Mouse (Mus musculus): Measurements from ENCODE around the gene Iqcc.

Iqcc gene

GRCm38 (mm10) chr4:129618786-129619691 is at the start of gene Iqcc:
TSS of gene Iqcc (minus strand) at chr4:129619099.
- CTCF ChIA-PET = interaction anchor here (0.7 kb wide), 1 partner anchor 77 kb away, joined by 4 read pairs; no protein-coding TSS in a partner anchor

- CTCF ChIA-PET = no interaction called here
Measured at GRCm38 (mm10) chr4:129662255-129662813, 43.4 kb upstream of the Iqcc start.

DNA sequence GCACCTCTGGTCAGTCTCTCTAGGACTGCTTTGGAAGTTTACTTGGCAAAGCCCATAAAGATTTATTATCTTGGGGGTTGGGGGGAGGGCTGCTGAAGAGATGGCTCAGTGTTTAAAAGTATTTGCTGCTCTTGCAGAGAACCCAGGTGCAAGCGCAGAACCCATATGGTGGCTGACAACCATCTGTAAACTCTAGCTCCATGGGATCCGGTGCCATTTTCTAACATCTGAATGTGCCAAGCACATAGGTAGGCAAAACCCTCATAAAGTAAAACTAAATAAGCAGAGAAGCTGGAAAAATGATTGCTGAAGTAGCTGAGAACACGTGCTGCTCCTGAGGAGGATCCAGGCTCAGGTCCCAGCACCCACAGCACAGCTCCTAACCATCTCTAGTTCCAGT is 42.7 kb upstream of the Iqcc start:
- CTCF ChIA-PET = no interaction called here

DNA sequence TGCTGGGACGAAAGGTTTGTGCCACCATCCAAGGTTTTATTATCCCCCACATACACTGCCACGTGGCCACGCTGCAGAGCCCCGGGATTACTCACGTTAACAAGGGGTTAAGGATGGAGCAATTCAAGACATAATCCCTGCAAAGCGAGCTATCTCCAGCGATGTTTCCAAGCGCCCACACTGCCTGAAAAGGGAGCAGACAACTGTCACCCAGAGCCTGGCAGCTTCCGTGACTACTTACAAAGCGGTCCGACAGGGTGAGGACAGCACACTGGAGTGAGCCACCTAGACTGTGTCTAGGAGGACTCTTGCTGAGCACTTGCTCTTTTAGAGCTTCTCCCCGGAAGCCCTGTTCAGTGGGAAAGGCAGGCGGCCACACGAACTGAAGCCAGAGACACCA is 35.9 kb upstream of the Iqcc start:
- CTCF ChIA-PET = interaction anchor here (0.5 kb wide), 1 partner anchor 391 kb away, joined by 6 read pairs; no protein-coding TSS in a partner anchor

DNA sequence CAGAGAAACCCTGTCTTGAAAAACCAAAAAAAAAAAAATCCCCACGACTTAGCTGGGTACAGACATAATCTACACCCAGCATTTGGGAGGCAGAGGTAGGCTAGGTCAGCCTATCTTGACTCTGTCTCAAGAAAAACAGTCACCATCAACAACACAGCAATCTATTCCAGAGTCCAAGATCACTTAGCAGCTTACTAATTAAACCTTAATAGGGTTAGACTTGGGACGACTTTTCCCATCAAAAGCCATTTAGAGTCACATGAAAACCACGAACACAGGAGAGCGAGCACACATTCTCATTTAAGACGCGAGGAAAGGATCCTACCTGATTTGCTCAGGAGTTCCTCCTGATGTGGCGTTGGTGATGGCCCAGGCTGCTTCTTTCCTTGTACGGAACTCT is 31.5 kb upstream of the Iqcc start:
- CTCF ChIA-PET = interaction anchor here (0.7 kb wide), 1 partner anchor 648 kb away, joined by 3 read pairs; no protein-coding TSS in a partner anchor

GRCm38 (mm10) chr4:129648656-129649055 is 29.8 kb upstream of the Iqcc start:
- CTCF ChIA-PET = no interaction called here

DNA sequence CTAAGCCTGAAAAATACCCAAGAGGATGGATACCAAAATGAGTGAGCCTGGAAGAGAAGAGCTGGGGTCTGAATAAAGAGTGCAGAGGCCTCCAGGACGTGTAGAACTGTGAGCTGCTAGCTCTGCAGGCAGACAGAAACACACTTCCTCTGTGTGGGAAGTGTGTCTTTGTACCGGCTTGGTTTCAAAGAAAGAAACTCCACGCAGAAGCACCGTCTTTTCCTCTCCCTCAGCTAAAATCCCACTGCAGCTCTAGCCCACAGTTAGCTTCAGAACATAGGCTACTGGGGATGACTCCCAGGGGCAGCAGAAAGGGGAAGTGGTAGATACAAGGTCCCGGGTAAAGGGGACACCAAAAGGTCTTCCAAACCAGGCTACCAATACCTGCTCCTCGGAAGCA is 26.3 kb upstream of the Iqcc start:
- CTCF ChIA-PET = interaction anchor here (0.7 kb wide), 1 partner anchor 63 kb away, joined by 3 read pairs; no protein-coding TSS in a partner anchor

- CTCF ChIA-PET = interaction anchor here (0.7 kb wide), 1 partner anchor 32 kb away, joined by 6 read pairs; no protein-coding TSS in a partner anchor
Measured at GRCm38 (mm10) chr4:129641756-129642155, 22.9 kb upstream of the Iqcc start.

DNA sequence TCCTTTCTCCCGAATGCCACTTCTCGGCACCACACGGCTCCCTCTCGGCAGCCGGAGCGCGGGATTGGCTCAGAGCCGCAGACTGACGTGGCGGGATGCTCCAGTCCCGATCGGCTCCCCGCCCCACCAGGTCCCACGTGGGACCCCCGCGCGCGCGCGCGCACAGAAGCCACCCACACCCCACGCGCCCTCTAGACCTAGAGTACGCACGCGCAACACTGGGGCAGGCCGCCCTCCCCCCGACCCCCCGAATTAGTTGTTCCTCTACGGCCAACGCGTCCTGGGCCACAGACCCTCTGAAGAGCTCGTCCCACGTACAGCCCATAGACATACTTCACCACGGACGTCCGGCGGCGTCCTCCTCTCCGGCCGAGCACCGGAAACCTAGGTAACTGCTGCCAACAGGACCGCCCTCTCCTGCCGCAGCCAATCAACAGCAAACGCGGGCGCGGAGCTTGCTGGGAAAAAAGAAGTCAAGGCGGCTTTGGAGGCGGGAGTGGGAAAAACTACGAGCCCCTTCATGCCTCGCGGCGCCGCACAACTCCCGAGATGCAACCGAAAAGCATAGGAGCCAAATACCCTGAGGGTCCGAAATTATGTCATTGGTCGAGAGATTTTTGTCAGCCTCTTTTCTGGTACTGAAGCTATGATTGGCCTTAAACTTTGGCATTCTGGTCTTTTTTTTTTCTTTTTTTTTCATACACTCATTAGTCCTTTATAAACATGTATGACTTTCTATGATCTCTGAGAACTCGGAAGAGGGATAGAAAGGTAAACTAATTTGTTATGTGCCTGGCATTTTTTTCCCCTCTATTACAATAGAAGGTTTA is 22.0 kb upstream of the Iqcc start, which contains the start of gene Txlna:
Txlna (minus strand) TSS at position 428 of the 830 bp plus-strand sequence.
- CTCF ChIA-PET = interaction anchor here (0.6 to 1.1 kb wide), 5 partner anchors 17 to 314 kb away, joined by 3 to 14 read pairs (median 3); partner anchors contain the start of gene Ccdc28b

- CTCF ChIA-PET = interaction anchor here (0.9 to 1.1 kb wide), 2 partner anchors 16 to 18 kb away, joined by 3 to 14 read pairs; partner anchors contain the start of gene Ccdc28b
Measured at GRCm38 (mm10) chr4:129640101-129640637, 21.3 kb upstream of the Iqcc start.

GRCm38 (mm10) chr4:129639221-129639620 is 20.3 kb upstream of the Iqcc start:
- CTCF ChIA-PET = no interaction called here

GRCm38 (mm10) chr4:129633852-129634251 is 15.0 kb upstream of the Iqcc start:
- CTCF ChIA-PET = no interaction called here

- CTCF ChIA-PET = no interaction called here
Measured at GRCm38 (mm10) chr4:129631867-129632266, 13.0 kb upstream of the Iqcc start.

DNA sequence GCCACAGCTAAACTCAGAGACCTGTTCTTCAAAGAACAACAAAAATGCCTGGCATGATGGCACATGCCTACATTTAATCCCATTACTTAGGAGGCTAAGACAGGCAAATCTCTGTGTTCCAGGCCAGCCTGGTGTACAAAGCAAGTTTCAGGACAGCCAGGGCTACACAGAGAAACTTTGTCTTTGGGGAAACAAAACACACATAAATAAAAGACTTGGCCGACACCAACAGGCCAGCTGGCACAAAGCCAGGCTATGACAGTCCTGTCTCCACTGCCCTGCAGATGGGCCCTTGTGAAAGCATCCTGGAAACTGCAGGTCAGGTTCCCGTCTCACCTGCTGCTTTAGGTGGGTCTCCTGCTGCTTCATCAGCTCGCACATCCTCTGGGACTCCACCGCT is 12.0 kb upstream of the Iqcc start:
- CTCF ChIA-PET = no interaction called here

- CTCF ChIA-PET = interaction anchor here (1.6 kb wide), 1 partner anchor 165 kb away, joined by 5 read pairs; the partner anchor contains the start of gene Bsdc1
Measured at GRCm38 (mm10) chr4:129626035-129626434, 7.1 kb upstream of the Iqcc start.

DNA sequence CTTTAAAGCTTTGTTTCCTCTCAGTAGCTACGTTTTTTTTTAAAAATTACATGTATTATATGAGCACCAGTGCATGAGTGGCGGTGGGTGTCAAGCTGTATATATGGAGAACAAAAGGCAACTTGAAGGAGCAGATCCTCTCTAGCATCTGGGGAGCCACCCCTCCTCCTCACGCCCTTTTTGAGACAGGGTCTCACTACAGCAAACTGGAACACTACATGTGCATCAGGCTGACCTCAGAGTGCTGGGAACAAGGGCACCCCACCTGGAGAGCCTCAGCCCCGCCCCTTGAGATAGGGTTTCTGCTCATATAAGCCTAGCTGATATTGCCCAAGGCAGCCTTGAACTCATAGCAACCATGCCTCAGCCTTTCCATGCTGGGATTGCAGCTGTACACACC is 6.6 kb upstream of the Iqcc start:
- CTCF ChIA-PET = interaction anchor here (1.6 kb wide), 1 partner anchor 164 kb away, joined by 5 read pairs; the partner anchor contains the start of gene Bsdc1

GRCm38 (mm10) chr4:129625029-129625370 is 6.1 kb upstream of the Iqcc start:
- CTCF ChIA-PET = interaction anchor here (1.6 kb wide), 1 partner anchor 164 kb away, joined by 5 read pairs; the partner anchor contains the start of gene Bsdc1

DNA sequence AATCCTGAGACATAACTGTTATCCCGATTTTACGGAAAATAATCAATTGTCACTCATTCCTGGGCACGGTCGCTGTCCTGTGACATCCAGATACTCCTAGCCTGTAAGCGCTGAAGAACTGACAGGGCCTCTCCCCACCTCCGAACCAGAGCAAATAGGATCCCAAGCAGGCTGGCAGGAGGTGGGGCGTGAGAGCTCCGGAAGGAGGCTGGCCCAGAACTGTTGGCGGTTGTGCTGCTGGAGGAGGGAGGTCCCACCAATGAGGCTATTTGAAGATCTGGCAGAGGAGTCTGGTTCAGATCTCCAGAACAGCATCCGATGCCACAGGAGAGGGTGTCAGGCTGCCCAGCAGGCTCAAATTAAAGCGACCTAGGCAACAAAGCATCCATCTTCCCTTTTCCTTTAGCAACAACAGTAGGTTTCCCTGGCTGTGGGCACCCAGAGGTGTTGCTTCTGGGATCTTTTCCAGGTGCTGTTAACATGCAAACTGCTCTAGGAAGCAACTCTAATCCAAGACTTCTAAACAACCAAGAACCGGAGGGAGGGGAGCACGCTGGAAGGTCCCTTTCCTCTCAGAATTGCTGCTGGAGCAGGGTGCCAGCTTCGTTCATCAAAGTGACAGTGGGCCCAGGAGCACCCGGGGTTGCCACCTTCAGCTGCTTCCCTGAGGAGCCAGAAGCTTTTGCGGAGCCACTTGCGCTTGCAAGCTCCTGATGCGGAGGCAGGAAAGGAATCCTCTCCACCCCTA is 5.6 kb upstream of the Iqcc start:
- CTCF ChIA-PET = interaction anchor here (0.8 to 1.6 kb wide), 3 partner anchors 16 to 365 kb away, joined by 4 to 14 read pairs (median 5); partner anchors contain the start of gene Bsdc1

DNA sequence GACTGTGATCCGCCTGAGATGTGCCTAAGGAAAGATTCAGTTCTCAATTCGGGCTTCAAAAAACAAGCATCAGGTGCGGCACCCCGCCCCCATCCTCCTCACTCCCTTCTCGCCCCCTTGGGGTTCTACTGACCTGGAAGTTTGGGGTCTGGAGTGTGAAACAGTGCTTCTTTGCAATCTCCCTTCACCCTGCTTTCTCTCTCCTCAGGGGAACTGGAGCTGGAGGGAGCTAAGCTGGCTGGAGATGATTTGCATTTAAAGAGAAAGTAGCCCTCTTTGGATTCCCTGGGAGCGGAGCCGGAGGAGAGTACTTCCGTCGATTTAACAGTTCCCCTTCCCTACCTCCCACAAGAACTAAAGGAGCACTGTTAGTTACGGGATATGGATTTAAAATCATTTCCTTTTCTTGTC is 4.8 kb upstream of the Iqcc start, which contains the start of gene Ccdc28b:
Ccdc28b (minus strand) TSS at position 267 of the 411 bp plus-strand sequence.
- CTCF ChIA-PET = interaction anchor here (0.8 to 1.1 kb wide), 2 partner anchors 17 to 364 kb away, joined by 4 to 14 read pairs; no protein-coding TSS in a partner anchor
